Mouse (Mus musculus): ENCODE data around the gene Gm38392. TPM values are rescaled to one million over a fixed set of nuclear protein-coding genes. Genes with fewer than 3 reads are reported as not detected.

Gm38392 gene
- polyA plus RNA-seq, 3 experiments from 2014 or later, result not detected

DNA sequence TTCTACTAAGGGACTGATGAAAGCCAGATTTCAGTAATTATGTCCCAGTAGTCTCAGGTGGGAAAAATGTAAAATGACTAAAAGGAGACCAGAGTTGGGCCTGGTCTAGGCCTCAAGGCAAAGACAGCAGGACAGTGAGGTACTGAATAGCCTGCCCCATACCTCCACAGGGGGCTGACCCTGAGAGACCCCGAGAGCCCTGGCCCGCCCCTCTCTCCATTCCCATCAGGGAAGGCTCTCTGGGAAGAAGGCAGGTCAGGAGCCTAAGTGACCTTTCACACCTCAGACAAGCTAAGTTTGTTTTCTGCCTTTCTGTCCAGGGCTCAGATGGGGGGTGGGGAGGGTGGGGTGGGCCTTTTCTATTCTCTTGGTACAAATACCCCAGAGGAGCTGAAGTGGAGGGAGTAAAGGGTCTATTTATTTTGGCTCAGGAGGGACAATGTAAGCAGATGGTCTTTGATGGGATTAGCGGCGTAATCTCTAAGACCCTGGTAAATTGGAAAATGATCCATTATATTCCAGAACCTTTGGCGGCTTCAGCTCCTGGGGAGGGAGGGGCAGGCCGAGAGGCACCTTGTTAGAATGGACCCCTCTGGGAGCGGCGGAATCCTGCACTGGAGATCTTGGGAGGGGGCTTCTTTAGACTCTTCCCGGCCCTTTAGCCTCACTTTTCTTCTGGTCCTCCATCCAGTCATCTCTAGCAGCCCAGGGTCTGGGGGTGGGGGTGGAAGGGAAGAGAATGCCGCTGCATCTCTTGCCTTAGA lies 89.1 kb downstream of the Gm38392 start:
- no peak for ATAC-seq

Other genes with a start within 250 kb of the Gm38392 start
- 10 to 100 TPM; 20.8 to 37.5 (median 36.6) TPM for gene Gpatch4, start 244.1 kb downstream of the Gm38392 start, polyA plus RNA-seq (2017; shearing (Covaris generic))
- 10 to 100 TPM; 68.3 to 75.7 (median 70.3) TPM for gene Naxe, start 228.7 kb downstream of the Gm38392 start, polyA plus RNA-seq (2017; shearing (Covaris generic))
- not detected for gene Ttc24, start 208.9 kb downstream of the Gm38392 start, polyA plus RNA-seq (2017; shearing (Covaris generic))
- gene Iqgap3, start 205.2 kb downstream of the Gm38392 start, polyA plus RNA-seq (2017; shearing (Covaris generic)), result 1 to 10 TPM in 1 of 3 experiments, under 1 TPM in 2; 0.59 to 3.5 (median 0.82) TPM
- gene Mef2d, start 144.8 kb downstream of the Gm38392 start, polyA plus RNA-seq (2017; shearing (Covaris generic)), result 10 to 100 TPM; 16.6 to 32.0 (median 27.7) TPM
- gene Rhbg, start 32.5 kb downstream of the Gm38392 start, polyA plus RNA-seq (2017; shearing (Covaris generic)), result not detected
- gene Tsacc, start 9.8 kb upstream of the Gm38392 start, polyA plus RNA-seq (2017; shearing (Covaris generic)), result 1 to 10 TPM; 2.3 to 6.2 (median 3.6) TPM
- gene Cct3, start 9.9 kb upstream of the Gm38392 start, polyA plus RNA-seq (2017; shearing (Covaris generic)), result 100 to 1,000 TPM; 157 to 218 (median 188) TPM
- 100 to 1,000 TPM; 335 to 443 (median 344) TPM for gene Glmp, start 37.8 kb upstream of the Gm38392 start, polyA plus RNA-seq (2017; shearing (Covaris generic))
- 1 to 10 TPM; 1.2 to 2.4 (median 1.8) TPM for gene Tmem79, start 48.9 kb upstream of the Gm38392 start, polyA plus RNA-seq (2017; shearing (Covaris generic))
- gene Smg5, start 49.0 kb upstream of the Gm38392 start, polyA plus RNA-seq (2017; shearing (Covaris generic)), result 10 to 100 TPM; 26.1 to 47.1 (median 37.8) TPM
- gene Paqr6, start 77.4 kb upstream of the Gm38392 start, polyA plus RNA-seq (2017; shearing (Covaris generic)), result not detected
- not detected for gene Bglap3, start 85.5 kb upstream of the Gm38392 start, polyA plus RNA-seq (2017; shearing (Covaris generic))
- not detected for gene Bglap2, start 91.5 kb upstream of the Gm38392 start, polyA plus RNA-seq (2017; shearing (Covaris generic))
- gene Bglap, start 97.3 kb upstream of the Gm38392 start, polyA plus RNA-seq (2017; shearing (Covaris generic)), result not detected
- gene Pmf1, start 123.1 kb upstream of the Gm38392 start, polyA plus RNA-seq (2017; shearing (Covaris generic)), result 100 to 1,000 TPM in 1 of 3 experiments, 10 to 100 TPM in 2; 46.3 to 105 (median 50.5) TPM
- gene Slc25a44, start 137.9 kb upstream of the Gm38392 start, polyA plus RNA-seq (2017; shearing (Covaris generic)), result 10 to 100 TPM; 11.2 to 14.6 (median 14.4) TPM
- gene Sema4a, start 174.0 kb upstream of the Gm38392 start, polyA plus RNA-seq (2017; shearing (Covaris generic)), result 10 to 100 TPM; 24.5 to 49.0 (median 28.3) TPM
- gene Lmna, start 222.7 kb upstream of the Gm38392 start, polyA plus RNA-seq (2017; shearing (Covaris generic)), result 1 to 10 TPM; 2.6 to 8.0 (median 4.0) TPM
- under 1 TPM; 0.17 to 0.20 (median 0.18) TPM for gene Mex3a, start 245.2 kb upstream of the Gm38392 start, polyA plus RNA-seq (2017; shearing (Covaris generic))

Measured in inflammation-experienced regulatory T-cells, adult 6 months (primary cell).